In genomic region chr17:23873884-23874856, GRCm38 (mm10) we compare ENCODE assay signal across 9 mouse cellular contexts. TPM values are rescaled to one million over a fixed set of nuclear protein-coding genes. Genes with fewer than 3 reads are reported as not detected.
DNase-seq lines count a peak whose midpoint lies in the region; TF ChIP-seq lines count a peak whose summit lies in the region.
"Had no signal": no experiment of that assay in that cellular context is flagged by ENCODE, and none has a peak within 500 bp of the region (broad histone marks: within the 10 kb centered on the region; RNA-seq: fewer than 3 reads in every experiment).

No protein-coding gene starts in this region.

- peak; percentile 59 for TF ChIP-seq RAD21 in CH12.LX (IDR thresholded peaks at IDR 0.05; ENCODE audit: low read depth, low read length)

- no peak overlapping the region for H3K9ac ChIP-seq in CH12.LX (ENCODE audit: insufficient read depth, low read depth)

- H3K4me3 ChIP-seq in CH12.LX (replicated peaks in 1 of 3; ENCODE audit: low read depth in 2 of 3, low read length in 2 of 3, poor library complexity in 1 of 3), result no peak overlapping the region

- no peaks in the 10 kb centered on the region for H3K4me1 ChIP-seq in CH12.LX (ENCODE audit: control insufficient read depth in 1 of 2, insufficient read depth in 2 of 2)

- dilution Hi-C loops in CH12.LX (cut with MboI; ENCODE audit: extremely low pct_ligation_motif_present, extremely low pct_unique_long_range_greater_than_20kb, low sequenced_read_pairs), result no loop called here

- in situ Hi-C loops in CH12.LX (cut with MboI; ENCODE audit: low pct_ligation_motif_present, low pct_unique_long_range_greater_than_20kb, low sequenced_read_pairs), result no loop called here

- peak; percentile 67 to 84 for TF ChIP-seq CTCF in CH12.LX (conservative IDR thresholded peaks at IDR 0.05 in 1 of 2, IDR thresholded peaks at IDR 0.05 in 1 of 2; ENCODE audit: low read depth in 2 of 2, low read length in 2 of 2)

- H3K4me2 ChIP-seq in CH12.LX (ENCODE audit: insufficient read depth, low read depth, poor library complexity, severe bottlenecking), result no peak overlapping the region

- peak; percentile 28 to 68 for DNase-seq in heart, adult 18-20 months
- no peak for DNase-seq in heart, postnatal 25 days (ENCODE audit: low spot score)
- DNase-seq in CH12.LX (ENCODE audit: extremely low read depth), result peak; percentile 28
- peak; percentile 69 for DNase-seq in brain, adult 2 months (ENCODE audit: low read depth, low spot score)
- DNase-seq in gastrocnemius, postnatal 14 days, result peak; percentile 59
- peak; percentile 63 to 76 for DNase-seq in kidney, postnatal 25 days
- peak; percentile 68 for DNase-seq in mesoderm, embryonic 11.5 days (ENCODE audit: low read depth, low spot score)
- no peak for DNase-seq in spleen, adult 12 weeks (ENCODE audit: low spot score)

- H3K9me3 ChIP-seq in CH12.LX (replicated peaks; ENCODE audit: low read length), result peaks cover 5% of the 10 kb centered on the region

- no peaks in the 10 kb centered on the region for H3K36me3 ChIP-seq in CH12.LX (replicated peaks in 1 of 2; ENCODE audit: control insufficient read depth in 1 of 2, insufficient read depth in 1 of 2, low read length in 1 of 2)

- no peak for TF ChIP-seq EP300 in CH12.LX (IDR thresholded peaks at IDR 0.05; ENCODE audit: low read length)

- H3K27me3 ChIP-seq in CH12.LX (replicated peaks), result peaks cover 42% of the 10 kb centered on the region

- H3K27ac ChIP-seq in CH12.LX (ENCODE audit: insufficient read depth, low read depth), result no peak overlapping the region

- no peaks in the 10 kb centered on the region for H3K79me2 ChIP-seq in CH12.LX (replicated peaks; ENCODE audit: control insufficient read depth, extremely low read depth, insufficient read depth, poor library complexity, severe bottlenecking)

- TF ChIP-seq POLR2A in CH12.LX (IDR thresholded peaks at IDR 0.05; ENCODE audit: low read depth, low read length), result no peak

- intact Hi-C loops in heart, postnatal 25 days (cut with DNase I), result loop anchor here (1.0 kb wide), 1 partner anchor 86 kb away; no protein-coding TSS in a partner anchor
- intact Hi-C loops in gastrocnemius, postnatal 14 days (cut with DNase I; ENCODE audit: low total_unique reads), result no loop called here

TF ChIP-seq in CH12.LX, 34 proteins besides CTCF, POLR2A, EP300 and RAD21:
- TF ChIP-seq ZC3H11A (IDR thresholded peaks at IDR 0.05; ENCODE audit: low read depth, low read length), result peak; percentile 15; the same call in 1 of the 2 replicates
- no peak for TF ChIP-seq POLR2AphosphoS2 (IDR thresholded peaks at IDR 0.05; ENCODE audit: low read depth, low read length)
- TF ChIP-seq CHD1 (IDR thresholded peaks at IDR 0.05; ENCODE audit: low read depth, low read length), result no peak
- TF ChIP-seq MXI1 (IDR thresholded peaks at IDR 0.05; ENCODE audit: low read depth, low read length), result no peak
- no peak for TF ChIP-seq E2F4 (IDR thresholded peaks at IDR 0.05; ENCODE audit: insufficient replicate concordance, low read depth, low read length)
- peak; percentile 87 for TF ChIP-seq SMC3 (IDR thresholded peaks at IDR 0.05; ENCODE audit: low read depth, low read length)

RNA-seq across cellular contexts. Expression of gene Prss21, which starts 6.3 kb away (rescaled TPM):
- not detected for total RNA-seq in heart, adult 18-20 months (2021)
- total RNA-seq in heart, postnatal 25 days (2021), result not detected
- total RNA-seq in CH12.LX (2012; rRNA removed) (not detected in 2 replicates), CH12.LX (2014; rRNA removed) (not detected in 2 replicates)
- polyA plus RNA-seq in CH12.LX (2012; ENCODE audit: insufficient read length, low read depth), result not detected in 2 replicates
- total RNA-seq in gastrocnemius, postnatal 14 days (2021), result not detected
- total RNA-seq: layer of hippocampus, postnatal 14 days had no signal

RNA-seq across cellular contexts. Expression of gene Dcpp1, which starts 6.5 kb away (rescaled TPM):
- total RNA-seq in heart, adult 18-20 months (2021), result not detected
- total RNA-seq in heart, postnatal 25 days (2021), result not detected
- total RNA-seq in CH12.LX (2012; rRNA removed) (not detected in 2 replicates), CH12.LX (2014; rRNA removed) (not detected in 2 replicates)
- polyA plus RNA-seq in CH12.LX (2012; ENCODE audit: insufficient read length, low read depth), result not detected in 2 replicates
- not detected for total RNA-seq in gastrocnemius, postnatal 14 days (2021)
- total RNA-seq: layer of hippocampus, postnatal 14 days had no signal

RNA-seq across cellular contexts. Expression of gene Dcpp2, which starts 6.5 kb away (rescaled TPM):
- not detected for total RNA-seq in heart, adult 18-20 months (2021)
- total RNA-seq in heart, postnatal 25 days (2021), result not detected
- not detected in 2 replicates for total RNA-seq in CH12.LX (2012; rRNA removed)
- not detected in 2 replicates for total RNA-seq in CH12.LX (2014; rRNA removed)
- not detected in 2 replicates for polyA plus RNA-seq in CH12.LX (2012; ENCODE audit: insufficient read length, low read depth)
- total RNA-seq in gastrocnemius, postnatal 14 days (2021), result not detected
- total RNA-seq: layer of hippocampus, postnatal 14 days had no signal

RNA-seq across cellular contexts. Expression of gene Prss41, which starts 30.2 kb away (rescaled TPM):
- total RNA-seq in heart, adult 18-20 months (2021), result not detected
- total RNA-seq in heart, postnatal 25 days (2021), result not detected
- 0.46 and 1.0 TPM in 2 replicates for total RNA-seq in CH12.LX (2012; rRNA removed)
- total RNA-seq in CH12.LX (2014; rRNA removed), result 0.16 TPM in 2 replicates
- 0.22 and 0.24 TPM in 2 replicates for polyA plus RNA-seq in CH12.LX (2012; ENCODE audit: insufficient read length, low read depth)
- total RNA-seq in gastrocnemius, postnatal 14 days (2021), result under 1 TPM in 1 of 2 experiments, not detected in 1; 0.18 TPM

RNA-seq across cellular contexts. Expression of gene Prss32, which starts 30.5 kb away (rescaled TPM):
- not detected for total RNA-seq in heart, adult 18-20 months (2021)
- total RNA-seq in heart, postnatal 25 days (2021), result not detected
- total RNA-seq in CH12.LX (2012; rRNA removed), result not detected in 2 replicates
- not detected in 2 replicates for total RNA-seq in CH12.LX (2014; rRNA removed)
- polyA plus RNA-seq in CH12.LX (2012; ENCODE audit: insufficient read length, low read depth), result not detected in 2 replicates
- not detected for total RNA-seq in gastrocnemius, postnatal 14 days (2021)

Comparison
In these comparisons a context has a peak if more than half of its experiments do, and no peak if none do; other contexts are left out.
1. DNase-seq: peak in heart, adult 18-20 months (2 of 2), CH12.LX (single experiment), brain, adult 2 months (single experiment), gastrocnemius, postnatal 14 days (single experiment), kidney, postnatal 25 days (2 of 2) and mesoderm, embryonic 11.5 days (single experiment); none in heart, postnatal 25 days (single experiment) and spleen, adult 12 weeks (single experiment).